Mouse (Mus musculus) megakaryocyte, embryonic 14.5 days (primary cell): ENCODE measurements around the gene Clcnka.

Experiments used
- FLI1 ChIP-seq: IDR thresholded peaks from 2 replicates; pipeline ENCODE4 v1.6.1; 2012; ENCODE audit warnings: low read length, inconsistent platforms, mixed read lengths
- GATA1 ChIP-seq: IDR thresholded peaks from 3 replicates; pipeline ENCODE4 v1.6.1; 2012; ENCODE audit warnings: mixed read lengths, low read length, inconsistent platforms, borderline replicate concordance

DNA sequence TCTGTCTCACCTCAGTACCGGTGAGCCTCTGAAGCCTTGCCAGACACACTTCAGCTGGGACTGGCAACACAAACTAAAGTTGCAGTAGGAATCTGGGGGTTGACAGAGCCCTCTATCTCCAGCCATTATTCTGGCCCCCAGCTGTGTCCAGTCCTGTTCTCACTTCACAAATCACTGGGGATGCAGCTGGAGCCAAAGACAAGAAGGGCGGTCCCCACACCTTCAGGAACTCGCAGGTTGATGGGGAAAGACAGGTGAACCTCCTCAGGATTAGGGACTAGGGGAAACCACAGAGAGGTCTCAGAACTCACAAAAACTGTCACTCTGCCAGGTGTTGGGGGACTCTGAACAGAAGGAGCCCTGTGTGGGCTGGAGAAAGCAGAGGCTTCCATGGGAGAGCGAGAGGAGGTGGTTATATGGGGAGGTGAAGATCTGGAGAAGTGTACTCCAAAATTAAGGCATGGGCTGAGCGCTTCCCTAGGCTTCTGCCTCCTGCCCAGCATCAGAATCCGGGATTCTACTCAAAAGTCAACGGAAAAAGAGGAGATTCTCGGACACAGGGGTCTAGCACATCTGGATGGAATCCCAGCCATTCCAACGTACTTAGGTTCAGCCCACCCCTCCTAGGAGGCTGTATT lies 21.8 kb upstream of the Clcnka start, which contains the start of gene Hspb7:
- no peak for TF ChIP-seq FLI1
- TF ChIP-seq GATA1: no peak
